Mouse (Mus musculus): ENCODE measurements at regions not wholly inside any gene's neighbourhood (a gene's known extent, or its start where the extent isn't known, plus 50 kb on each side); places are given as distances from the start of the nearest gene placed in this dataset.

- TF ChIP-seq CTCF (conservative IDR thresholded peaks at IDR 0.05; ENCODE audit: insufficient read depth, insufficient read length, low read depth, low read length) (no peak), POLR2A (IDR thresholded peaks at IDR 0.05; ENCODE audit: low read depth, low read length) (no peak)
Measured at GRCm38 (mm10) chr11:40027511-40027910, 667.5 kb downstream of the Mat2b start.
